Mouse (Mus musculus) stomach, embryonic 15.5 days (tissue): ENCODE data around the gene Slc44a4. TPM values are rescaled to one million over a fixed set of nuclear protein-coding genes. Genes with fewer than 3 reads are reported as not detected.
"Not testable (repeated sequence)": the region's sequence is repeated elsewhere in the genome, so short reads cannot be mapped to it uniquely, and the experiment has no call there.

Experiments used
- ATAC-seq: fragments of 200-750 bp; cut with Nextera tagmentation; 2 replicates; pipeline ENCODE4 v1.8.0; 2017; ENCODE audit warnings: low read depth, moderate number of reproducible peaks, moderate TSS enrichment; ENCODE audit not compliant: insufficient read depth, low FRiP score
- H3K27ac ChIP-seq: fragments of 300-500 bp; sonication (generic); 2 replicates; pipeline ENCODE4 v1.5.1; 2015; ENCODE audit warnings: mild to moderate bottlenecking, inconsistent platforms
- H3K27me3 ChIP-seq: fragments of 300-500 bp; sonication (generic); replicated peaks from 2 replicates; pipeline ENCODE4 v1.6.1; 2015; ENCODE audit warnings: inconsistent platforms
- H3K36me3 ChIP-seq: fragments of 300-500 bp; sonication (generic); 2 replicates; pipeline ENCODE4 v1.6.1; 2015; ENCODE audit warnings: inconsistent platforms
- H3K4me1 ChIP-seq: fragments of 300-500 bp; sonication (generic); 2 replicates; pipeline ENCODE4 v1.6.1; 2015; ENCODE audit warnings: inconsistent platforms
- H3K4me2 ChIP-seq: fragments of 300-500 bp; sonication (generic); 2 replicates; pipeline ENCODE4 v1.6.1; 2015; ENCODE audit warnings: mild to moderate bottlenecking, inconsistent platforms
- H3K4me3 ChIP-seq: fragments of 300-500 bp; sonication (generic); replicated peaks from 2 replicates; pipeline ENCODE4 v1.5.1; 2015; ENCODE audit warnings: inconsistent platforms
- H3K9ac ChIP-seq: fragments of 300-500 bp; sonication (generic); 2 replicates; pipeline ENCODE4 v1.6.1; 2015; ENCODE audit warnings: inconsistent platforms
- H3K9me3 ChIP-seq: fragments of 300-500 bp; sonication (generic); 2 replicates; pipeline ENCODE4 v1.6.1; 2016; ENCODE audit warnings: inconsistent platforms
- WGBS: fragments of 180-500 bp; shearing (Covaris S2); methylation state at CpG from one replicate; pipeline ENCODE4 v1.1.7; 2015; 5-methylcytosine and 5-hydroxymethylcytosine counted together
- polyA plus RNA-seq: library from polyadenylated mRNA; unstranded; fragments of >200 nt; fragmentation: Nextera tagmentation; extraction: Ambion mirVana; gene quantifications from 2 replicates; pipeline ENCODE4 v1.2.1, GENCODE M21; 2015

Slc44a4 gene
- polyA plus RNA-seq, 1 experiment from 2014 or later = 15.2 TPM

DNA sequence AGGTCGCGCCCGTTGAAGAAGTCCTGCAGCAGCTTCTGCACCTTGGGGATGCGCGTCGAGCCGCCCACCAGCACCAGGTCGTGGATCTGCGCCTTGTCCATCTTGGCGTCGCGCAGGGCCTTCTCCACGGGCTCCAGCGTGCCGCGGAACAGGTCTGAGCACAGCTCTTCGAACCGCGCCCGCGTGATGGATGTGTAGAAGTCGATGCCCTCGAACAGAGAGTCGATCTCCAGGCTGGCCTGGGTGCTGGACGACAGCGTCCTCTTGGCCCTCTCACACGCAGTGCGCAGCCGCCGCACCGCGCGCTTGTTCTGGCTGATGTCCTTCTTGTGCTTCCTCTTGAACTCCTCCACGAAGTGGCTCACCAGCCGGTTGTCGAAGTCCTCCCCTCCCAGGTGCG lies 56.6 kb downstream of the Slc44a4 start:
- H3K4me2 ChIP-seq, H3K9me3 ChIP-seq, ATAC-seq, H3K27ac ChIP-seq, H3K9ac ChIP-seq, H3K4me3 ChIP-seq, H3K4me1 ChIP-seq, H3K36me3 ChIP-seq: not testable (repeated sequence)
- 41% methylated on average over 15 of the region's 37 CpGs for WGBS
- H3K27me3 ChIP-seq = peaks cover 17% of the 10 kb centered on the region

DNA sequence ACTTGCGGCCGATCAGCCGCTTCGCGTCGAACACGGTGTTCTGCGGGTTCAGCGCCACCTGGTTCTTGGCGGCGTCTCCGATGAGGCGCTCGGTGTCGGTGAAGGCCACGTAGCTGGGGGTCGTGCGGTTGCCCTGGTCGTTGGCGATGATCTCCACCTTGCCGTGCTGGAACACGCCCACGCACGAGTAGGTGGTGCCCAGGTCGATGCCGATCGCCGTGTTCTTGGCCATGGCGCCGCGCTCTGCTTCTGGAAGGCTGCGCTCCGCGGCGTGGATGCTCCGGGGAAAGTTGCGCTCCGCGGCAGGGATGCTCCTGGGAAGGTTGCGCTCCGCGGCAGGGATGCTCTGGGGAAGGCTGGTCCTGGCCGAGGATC lies 57.4 kb downstream of the Slc44a4 start:
- H3K9ac ChIP-seq, H3K27ac ChIP-seq, H3K9me3 ChIP-seq, H3K36me3 ChIP-seq, H3K4me1 ChIP-seq: not testable (repeated sequence)
- peak overlapping the region; percentile 72 for H3K4me2 ChIP-seq
- peak overlapping the region; percentile 39 for H3K4me3 ChIP-seq
- 4% methylated on average over 28 of the region's 43 CpGs for WGBS
- H3K27me3 ChIP-seq = peaks cover 17% of the 10 kb centered on the region
- ATAC-seq = 0 out of 2 replicates have a peak, but pooled peaks have one; percentile 5

DNA sequence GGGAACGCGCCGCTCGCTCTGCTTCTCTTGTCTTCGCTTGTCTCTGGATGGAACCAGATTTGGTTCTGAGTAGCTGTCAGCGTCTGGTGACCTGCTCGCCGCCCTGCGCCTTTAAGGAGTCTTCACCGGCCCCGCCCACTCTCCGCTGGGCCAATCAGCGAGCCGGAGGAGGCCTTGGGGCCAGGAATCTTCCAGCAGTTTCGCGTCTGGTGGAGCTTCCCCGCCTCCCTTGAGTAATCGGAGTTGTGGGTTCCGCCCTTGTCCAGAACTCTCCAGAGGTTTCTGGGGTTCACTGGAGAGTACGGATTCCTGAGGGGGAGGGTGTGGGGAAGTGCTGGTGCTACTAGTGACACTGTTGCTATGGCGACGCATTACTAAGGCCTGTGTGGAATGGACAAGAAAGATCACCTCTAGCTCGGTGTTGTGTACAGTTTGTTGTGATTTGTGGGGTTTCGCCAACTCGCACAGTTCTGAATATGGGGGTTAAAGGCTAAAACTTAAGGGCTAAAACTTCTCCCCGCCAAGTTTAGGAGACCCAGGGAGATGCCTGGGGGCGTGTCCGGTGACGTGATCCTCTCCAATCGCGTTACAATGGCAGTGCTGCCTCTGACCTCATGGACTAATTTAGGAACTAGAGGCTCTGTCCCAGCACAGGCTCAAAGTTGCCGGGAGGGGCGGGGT lies 57.9 kb downstream of the Slc44a4 start, which contains the start of the genes Hspa1a and Hspa1l:
Gene Hspa1a (minus strand): TSS at position 88 of the 681 bp plus-strand sequence.
Gene Hspa1l (plus strand): TSS at position 635 of the 681 bp plus-strand sequence.
- ATAC-seq = peak; percentile 95
- Histone ChIP-seq H3K27me3 (peaks cover 17% of the 10 kb centered on the region), H3K4me3 (peak within 1 kb of the TSS; percentile 39), H3K27ac (0 out of 2 replicates have a peak within 1 kb of the TSS, but pooled peaks have one; percentile 40), H3K4me2 (peak within 1 kb of the TSS; percentile 72)
- H3K36me3 ChIP-seq, H3K9me3 ChIP-seq, H3K4me1 ChIP-seq, H3K9ac ChIP-seq: not testable (repeated sequence)
- WGBS = 1% methylated on average over 31 of the region's 33 CpGs

DNA sequence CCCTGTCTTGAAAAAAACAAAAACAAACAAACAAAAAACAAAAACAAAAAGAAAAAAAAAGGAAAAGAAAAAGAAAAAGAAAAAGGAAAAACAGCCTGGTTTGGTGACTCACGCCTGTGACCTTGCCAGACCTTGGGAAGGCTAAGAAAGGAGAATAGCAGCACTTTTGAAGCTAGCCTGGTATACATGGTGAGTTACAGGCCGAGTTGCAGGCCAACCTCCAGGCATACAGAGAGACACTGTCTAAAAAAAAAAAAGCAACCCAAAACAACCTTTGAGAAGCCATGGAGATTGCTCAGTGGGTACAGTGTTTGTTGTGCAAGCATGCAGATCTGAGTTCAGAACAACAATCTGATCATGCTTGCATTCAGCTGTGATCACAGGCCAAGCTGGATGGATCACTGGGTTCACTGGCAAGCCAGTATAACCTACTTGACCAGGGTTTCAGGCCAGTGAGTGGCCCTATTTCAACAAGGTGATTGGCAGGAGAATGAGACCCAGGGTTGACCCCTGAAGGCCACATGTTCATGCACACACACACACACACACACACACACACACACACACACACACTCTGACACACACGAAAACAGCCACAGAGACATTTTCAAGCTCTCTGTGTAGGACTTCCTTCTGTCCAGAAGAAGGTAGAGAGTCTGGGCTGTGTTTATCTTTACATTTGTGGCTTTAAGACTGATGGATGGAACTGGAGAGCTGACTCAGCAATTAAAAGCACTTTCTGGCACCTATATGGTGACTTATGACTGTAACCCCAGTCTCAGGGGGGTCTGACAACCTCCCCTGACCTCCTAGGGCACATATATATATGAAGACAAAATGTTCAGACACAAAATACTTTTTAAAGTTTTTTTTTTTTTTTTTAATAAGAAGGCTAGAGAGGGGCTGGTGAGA lies 61.6 kb downstream of the Slc44a4 start:
- H3K4me3 ChIP-seq = no peak overlapping the region
- no peak overlapping the region for H3K9ac ChIP-seq
- no peaks in the 10 kb centered on the region for H3K9me3 ChIP-seq
- ATAC-seq = no peak
- no peak overlapping the region for H3K27ac ChIP-seq
- no peak overlapping the region for H3K4me2 ChIP-seq
- peaks cover 6% of the 10 kb centered on the region for H3K4me1 ChIP-seq
- no peaks in the 10 kb centered on the region for H3K36me3 ChIP-seq
- WGBS = 74% methylated on average over 3 of the region's 3 CpGs
- H3K27me3 ChIP-seq = no peaks in the 10 kb centered on the region

DNA sequence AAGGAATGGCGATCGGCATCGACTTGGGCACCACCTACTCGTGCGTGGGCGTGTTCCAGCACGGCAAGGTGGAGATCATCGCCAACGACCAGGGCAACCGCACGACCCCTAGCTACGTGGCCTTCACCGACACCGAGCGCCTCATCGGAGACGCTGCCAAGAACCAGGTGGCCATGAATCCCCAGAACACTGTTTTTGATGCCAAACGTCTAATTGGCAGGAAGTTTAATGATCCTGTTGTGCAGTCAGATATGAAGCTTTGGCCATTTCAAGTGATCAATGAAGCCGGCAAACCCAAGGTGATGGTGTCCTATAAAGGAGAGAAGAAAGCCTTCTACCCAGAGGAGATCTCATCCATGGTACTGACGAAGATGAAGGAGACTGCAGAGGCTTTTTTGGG lies 62.7 kb downstream of the Slc44a4 start:
- Histone ChIP-seq H3K9ac (no peak overlapping the region), H3K4me1 (peaks cover 8% of the 10 kb centered on the region), H3K27ac (no peak overlapping the region), H3K9me3 (no peaks in the 10 kb centered on the region), H3K36me3 (no peaks in the 10 kb centered on the region), H3K4me2 (no peak overlapping the region), H3K4me3 (no peak overlapping the region), H3K27me3 (no peaks in the 10 kb centered on the region)
- ATAC-seq = no peak
- 92% methylated on average over 20 of the region's 20 CpGs for WGBS

DNA sequence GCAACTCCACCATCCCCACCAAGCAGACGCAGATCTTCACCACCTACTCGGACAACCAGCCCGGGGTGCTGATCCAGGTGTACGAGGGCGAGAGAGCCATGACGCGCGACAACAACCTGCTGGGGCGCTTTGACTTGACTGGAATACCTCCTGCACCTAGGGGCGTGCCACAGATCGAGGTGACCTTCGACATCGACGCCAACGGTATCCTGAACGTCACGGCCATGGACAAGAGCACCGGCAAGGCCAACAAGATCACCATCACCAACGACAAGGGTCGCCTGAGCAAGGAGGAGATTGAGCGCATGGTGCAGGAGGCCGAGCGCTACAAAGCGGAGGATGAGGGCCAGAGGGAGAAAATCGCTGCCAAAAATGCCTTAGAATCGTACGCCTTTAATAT lies 64.0 kb downstream of the Slc44a4 start:
- no peak overlapping the region for H3K9ac ChIP-seq
- no peaks in the 10 kb centered on the region for H3K9me3 ChIP-seq
- 85% methylated on average over 27 of the region's 27 CpGs for WGBS
- H3K4me2 ChIP-seq = no peak overlapping the region
- H3K4me1 ChIP-seq = peaks cover 11% of the 10 kb centered on the region
- no peak for ATAC-seq
- no peaks in the 10 kb centered on the region for H3K36me3 ChIP-seq
- no peak overlapping the region for H3K4me3 ChIP-seq
- no peak overlapping the region for H3K27ac ChIP-seq
- H3K27me3 ChIP-seq = no peaks in the 10 kb centered on the region

DNA sequence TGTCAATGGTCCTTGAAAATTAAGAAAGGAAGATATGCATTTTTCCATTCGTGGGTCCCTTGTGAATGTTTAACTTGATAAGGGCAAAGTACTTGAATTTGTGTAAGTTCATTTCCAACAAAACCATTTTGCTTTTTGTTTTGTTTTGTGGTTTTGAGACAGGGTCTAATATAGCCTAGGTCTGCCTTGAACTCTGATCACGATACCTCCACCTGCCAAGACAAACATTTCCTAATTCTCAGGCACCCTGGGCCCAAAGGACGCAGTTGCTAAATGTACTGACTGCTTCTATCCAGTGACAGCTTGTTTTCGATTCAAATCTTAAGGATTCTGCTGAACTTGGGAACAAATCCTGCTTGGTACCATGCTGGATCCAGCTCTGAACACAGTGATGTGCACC lies 65.4 kb downstream of the Slc44a4 start:
- no peaks in the 10 kb centered on the region for H3K27me3 ChIP-seq
- no peak for ATAC-seq
- no peaks in the 10 kb centered on the region for H3K36me3 ChIP-seq
- H3K9me3 ChIP-seq = no peaks in the 10 kb centered on the region
- no peak overlapping the region for H3K4me3 ChIP-seq
- H3K27ac ChIP-seq = no peak overlapping the region
- H3K4me1 ChIP-seq = peaks cover 13% of the 10 kb centered on the region
- 89% methylated on average over 4 of the region's 4 CpGs for WGBS
- H3K4me2 ChIP-seq = no peak overlapping the region
- no peak overlapping the region for H3K9ac ChIP-seq

Other genes starting within 250 kb of the Slc44a4 start
- gene Tnxb, start 243.9 kb upstream of the Slc44a4 start, polyA plus RNA-seq = 0.97 and 1.4 TPM in 2 replicates
- gene C4b, start 170.6 kb upstream of the Slc44a4 start, polyA plus RNA-seq = 0.44 and 0.65 TPM in 2 replicates
- 1.1 and 1.7 TPM in 2 replicates for gene Cyp21a1, start 109.9 kb upstream of the Slc44a4 start, polyA plus RNA-seq
- 25.7 and 26.5 TPM in 2 replicates for gene Stk19, start 77.5 kb upstream of the Slc44a4 start, polyA plus RNA-seq
- 52.9 and 53.1 TPM in 2 replicates for gene Dxo, start 77.4 kb upstream of the Slc44a4 start, polyA plus RNA-seq
- 39.5 and 48.8 TPM in 2 replicates for gene Skiv2l, start 64.3 kb upstream of the Slc44a4 start, polyA plus RNA-seq
- 87.8 and 103 TPM in 2 replicates for gene Nelfe, start 64.1 kb upstream of the Slc44a4 start, polyA plus RNA-seq
- gene Cfb, start 51.9 kb upstream of the Slc44a4 start, polyA plus RNA-seq = 20.8 and 30.4 TPM in 2 replicates
- 2.7 and 3.0 TPM in 2 replicates for gene Zbtb12, start 35.0 kb upstream of the Slc44a4 start, polyA plus RNA-seq
- not detected in 2 replicates for gene Gm20547, start 32.4 kb upstream of the Slc44a4 start, polyA plus RNA-seq
- gene C2, start 16.2 kb upstream of the Slc44a4 start, polyA plus RNA-seq = 4.4 and 6.2 TPM in 2 replicates
- 70.0 and 74.5 TPM in 2 replicates for gene Ehmt2, start 16.0 kb upstream of the Slc44a4 start, polyA plus RNA-seq
- 36.9 and 44.5 TPM in 2 replicates for gene Neu1, start 16.8 kb downstream of the Slc44a4 start, polyA plus RNA-seq
- 0.34 and 0.90 TPM in 2 replicates for gene Hspa1b, start 44.8 kb downstream of the Slc44a4 start, polyA plus RNA-seq
- gene Gm20481, start 55.4 kb downstream of the Slc44a4 start, polyA plus RNA-seq = not detected in 2 replicates
- gene Hspa1a, start 57.7 kb downstream of the Slc44a4 start, polyA plus RNA-seq = 9.9 and 12.1 TPM in 2 replicates
- 0.49 and 0.89 TPM in 2 replicates for gene Hspa1l, start 58.2 kb downstream of the Slc44a4 start, polyA plus RNA-seq
- 175 and 182 TPM in 2 replicates for gene Lsm2, start 67.4 kb downstream of the Slc44a4 start, polyA plus RNA-seq
- 119 and 124 TPM in 2 replicates for gene Vars, start 86.5 kb downstream of the Slc44a4 start, polyA plus RNA-seq
- gene Vwa7, start 102.1 kb downstream of the Slc44a4 start, polyA plus RNA-seq = 0.31 TPM in 2 replicates
- gene Sapcd1, start 113.5 kb downstream of the Slc44a4 start, polyA plus RNA-seq = 13.2 and 14.8 TPM in 2 replicates
- gene Msh5, start 132.3 kb downstream of the Slc44a4 start, polyA plus RNA-seq = 3.8 and 4.8 TPM in 2 replicates
- 361 and 363 TPM in 2 replicates for gene Clic1, start 135.5 kb downstream of the Slc44a4 start, polyA plus RNA-seq
- 210 and 216 TPM in 2 replicates for gene Ddah2, start 144.6 kb downstream of the Slc44a4 start, polyA plus RNA-seq
- 6.2 and 17.2 TPM in 2 replicates for gene Ly6g6c, start 150.9 kb downstream of the Slc44a4 start, polyA plus RNA-seq
- 0.44 and 0.73 TPM in 2 replicates for gene Mpig6b, start 151.7 kb downstream of the Slc44a4 start, polyA plus RNA-seq
- gene Ly6g6e, start 162.4 kb downstream of the Slc44a4 start, polyA plus RNA-seq = 9.4 and 16.8 TPM in 2 replicates
- gene Ly6g6d, start 163.6 kb downstream of the Slc44a4 start, polyA plus RNA-seq = 3.6 and 4.4 TPM in 2 replicates
- 0.15 and 0.41 TPM in 2 replicates for gene Ly6g6f, start 171.1 kb downstream of the Slc44a4 start, polyA plus RNA-seq
- 92.0 and 97.8 TPM in 2 replicates for gene Abhd16a, start 174.8 kb downstream of the Slc44a4 start, polyA plus RNA-seq
- not detected in 2 replicates for gene Ly6g5c, start 193.8 kb downstream of the Slc44a4 start, polyA plus RNA-seq
- 0.69 and 0.85 TPM in 2 replicates for gene Ly6g5b, start 201.0 kb downstream of the Slc44a4 start, polyA plus RNA-seq
- gene Gpank1, start 207.0 kb downstream of the Slc44a4 start, polyA plus RNA-seq = 17.4 and 19.1 TPM in 2 replicates
- 251 and 262 TPM in 2 replicates for gene Csnk2b, start 207.6 kb downstream of the Slc44a4 start, polyA plus RNA-seq
- 11.9 and 12.2 TPM in 2 replicates for gene D17H6S53E, start 211.9 kb downstream of the Slc44a4 start, polyA plus RNA-seq
- 21.2 and 47.5 TPM in 2 replicates for gene Apom, start 217.6 kb downstream of the Slc44a4 start, polyA plus RNA-seq
- gene Bag6, start 220.7 kb downstream of the Slc44a4 start, polyA plus RNA-seq = 42.2 and 48.0 TPM in 2 replicates